Mouse (Mus musculus) forebrain, embryonic 14.5 days (tissue): ENCODE data around the gene Slc26a10. TPM values are rescaled to one million over a fixed set of nuclear protein-coding genes. Genes with fewer than 3 reads are reported as not detected.
A peak's percentile ranks its signal among the peaks of the same experiment; 100 is the strongest.

Source experiments
- ATAC-seq: fragments of 200-750 bp; cut with Nextera tagmentation; 2 replicates; pipeline ENCODE4 v1.8.0; 2017; ENCODE audit warnings: mild to moderate bottlenecking, moderate library complexity
- DNase-seq: peaks from one replicate; pipeline ENCODE4 v3.0.0-alpha.2; 2015; ENCODE audit warnings: low spot score
- H3K27ac ChIP-seq: fragments of 300-500 bp; sonication (generic); 2 replicates; pipeline ENCODE4 v1.5.1; 2014; ENCODE audit warnings: low read depth, mild to moderate bottlenecking, control low read depth, low read length, moderate library complexity
- H3K27me3 ChIP-seq: fragments of 300-500 bp; sonication (generic); replicated peaks from 2 replicates; pipeline ENCODE4 v1.6.1; 2014; ENCODE audit warnings: low read length, control low read depth, mixed read lengths; ENCODE audit not compliant: control insufficient read depth, insufficient read depth
- H3K36me3 ChIP-seq: fragments of 300-500 bp; sonication (generic); 2 replicates; pipeline ENCODE4 v1.6.1; 2014; ENCODE audit warnings: low read length, control low read depth; ENCODE audit not compliant: control insufficient read depth, insufficient read depth
- H3K4me1 ChIP-seq: fragments of 300-500 bp; sonication (generic); 2 replicates; pipeline ENCODE4 v1.6.1; 2014; ENCODE audit warnings: antibody characterized with exemption, low read length, control low read depth; ENCODE audit not compliant: control insufficient read depth, insufficient read depth
- H3K4me2 ChIP-seq: fragments of 300-500 bp; sonication (generic); 2 replicates; pipeline ENCODE4 v1.6.1; 2014; ENCODE audit warnings: mild to moderate bottlenecking, control low read depth, low read length
- H3K4me3 ChIP-seq: fragments of 300-500 bp; sonication (generic); 2 replicates; pipeline ENCODE4 v1.5.1; 2014; ENCODE audit warnings: low read depth, low read length, control low read depth
- H3K9ac ChIP-seq: fragments of 300-500 bp; sonication (generic); 2 replicates; pipeline ENCODE4 v1.6.1; 2014; ENCODE audit warnings: mild to moderate bottlenecking, low read length, control low read depth, moderate library complexity
- H3K9me3 ChIP-seq: fragments of 300-500 bp; sonication (generic); replicated peaks from 2 replicates; pipeline ENCODE4 v1.6.1; 2016; ENCODE audit warnings: low read length, control low read depth, mixed read lengths; ENCODE audit not compliant: control insufficient read depth
- WGBS: fragments of 180-500 bp; shearing (Covaris S2); extraction: QIAGEN DNeasy Blood & Tissue Kit; methylation state at CpG from one replicate; pipeline ENCODE4 v1.1.7; 2014; 5-methylcytosine and 5-hydroxymethylcytosine counted together
- polyA plus RNA-seq: library from polyadenylated mRNA; unstranded; fragments of >200 nt; fragmentation: Nextera tagmentation; extraction: Ambion mirVana; gene quantifications from 2 replicates; pipeline ENCODE4 v1.2.1, GENCODE M21; 2014

Gene Slc26a10
- polyA plus RNA-seq, result 0.69 and 0.95 TPM in 2 replicates

DNA sequence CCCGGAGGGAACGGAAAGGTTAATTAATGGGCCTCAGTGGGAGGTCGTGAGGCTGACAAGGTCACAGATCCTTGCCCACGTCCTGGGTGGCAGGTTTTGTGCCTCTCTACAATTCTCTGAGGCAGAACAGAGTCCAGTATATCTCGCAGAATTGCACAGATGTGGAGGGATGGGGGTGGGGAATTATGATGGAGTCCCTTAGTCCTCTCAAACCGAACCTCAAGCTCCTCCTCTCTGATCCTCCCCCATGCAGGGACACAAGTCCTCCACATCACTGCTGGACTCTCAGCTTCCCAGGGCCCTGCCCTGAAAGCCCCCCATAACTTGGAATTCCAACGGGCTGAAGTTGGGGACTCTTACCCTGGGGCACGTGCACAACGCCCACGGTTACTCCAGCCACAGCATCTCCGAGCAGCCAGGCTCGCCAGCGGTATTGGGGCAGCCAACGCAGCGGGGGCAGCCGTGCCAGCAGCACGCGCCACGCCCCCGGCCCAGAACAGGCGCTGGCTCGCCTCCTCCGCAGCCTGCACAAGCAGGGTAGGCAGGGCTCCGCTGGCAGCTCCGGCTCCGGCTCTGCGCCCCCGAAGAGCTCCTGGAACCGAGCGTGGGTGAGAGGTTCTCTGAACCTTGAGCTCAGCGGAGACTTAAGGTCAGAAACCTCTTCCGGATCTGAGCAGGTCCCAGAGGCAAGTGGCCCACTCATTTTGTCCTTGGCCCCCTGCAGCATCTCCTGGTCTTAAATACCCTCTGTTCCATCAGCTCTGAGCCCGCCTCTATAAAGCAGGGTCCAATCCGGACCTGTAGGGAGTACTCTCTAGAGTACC is at the start of gene Slc26a10:
TSS of gene Slc26a10 (minus strand) at position 775 of the 824 bp plus-strand sequence.
- 1% methylated on average over 34 of the region's 34 CpGs for WGBS
- peak; percentile 43; the same call in 1 of the 2 replicates for ATAC-seq
- Histone ChIP-seq H3K9me3 (no peaks in the 10 kb centered on the region), H3K4me1 (peaks cover 9% of the 10 kb centered on the region), H3K27ac (no peak within 1 kb of the TSS), H3K9ac (no peak within 1 kb of the TSS), H3K4me3 (no peak within 1 kb of the TSS), H3K36me3 (no peaks in the 10 kb centered on the region), H3K27me3 (peaks cover 50% of the 10 kb centered on the region), H3K4me2 (peak within 1 kb of the TSS; percentile 39)
- peak; percentile 53 for DNase-seq

DNA sequence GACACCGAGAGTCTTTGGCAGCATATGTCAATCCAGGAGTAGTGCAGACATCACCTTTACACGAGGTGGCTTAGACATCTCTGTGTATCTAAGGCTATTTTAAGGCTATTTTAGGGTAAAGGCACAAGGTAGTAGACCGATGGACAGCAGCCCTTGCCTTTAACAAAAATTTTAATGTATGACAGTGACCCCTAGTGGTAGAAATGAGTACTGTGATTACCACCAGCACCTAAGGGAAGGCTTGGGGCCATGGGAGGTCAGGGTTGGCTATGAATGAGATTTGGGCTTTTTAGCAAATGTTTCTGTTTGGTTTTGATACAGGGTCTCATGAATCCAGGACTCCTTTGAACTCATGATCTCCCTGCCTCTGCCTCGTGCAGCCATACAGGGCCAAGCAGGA is 48.5 kb upstream of the Slc26a10 start:
- Histone ChIP-seq H3K9ac (no peak overlapping the region), H3K4me1 (no peaks in the 10 kb centered on the region), H3K4me2 (no peak overlapping the region), H3K36me3 (peaks cover 65% of the 10 kb centered on the region), H3K9me3 (no peaks in the 10 kb centered on the region), H3K27ac (no peak overlapping the region), H3K4me3 (no peak overlapping the region), H3K27me3 (no peaks in the 10 kb centered on the region)
- peak; percentile 54; the same call in 1 of the 2 replicates for ATAC-seq
- WGBS, result 24% methylated on average over 4 of the region's 4 CpGs
- DNase-seq, result peak; percentile 79

DNA sequence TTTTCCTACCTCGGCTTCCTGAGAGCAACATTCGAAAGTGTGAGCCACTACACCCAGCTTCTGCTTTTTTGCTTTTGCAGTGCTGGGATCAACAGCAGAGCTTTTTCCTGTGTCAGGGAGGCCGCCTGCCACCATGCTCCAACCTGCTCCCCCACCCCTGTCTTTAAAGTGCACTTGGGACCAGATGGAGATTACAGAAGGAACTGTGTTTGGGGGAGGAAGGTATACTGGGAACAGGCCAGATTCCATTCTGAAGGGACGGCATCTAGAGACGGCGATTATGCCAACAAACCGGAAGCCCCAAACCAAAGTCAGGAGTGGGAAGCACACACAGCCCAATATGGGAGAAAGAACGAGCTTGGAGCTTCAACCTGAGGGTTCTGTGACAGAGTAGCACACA is 46.7 kb upstream of the Slc26a10 start:
- WGBS, result 82% methylated on average over 8 of the region's 8 CpGs
- peaks cover 49% of the 10 kb centered on the region for H3K36me3 ChIP-seq
- H3K9ac ChIP-seq, result no peak overlapping the region
- no peaks in the 10 kb centered on the region for H3K9me3 ChIP-seq
- ATAC-seq, result no peak
- no peak overlapping the region for H3K27ac ChIP-seq
- no peak for DNase-seq
- no peak overlapping the region for H3K4me3 ChIP-seq
- no peaks in the 10 kb centered on the region for H3K4me1 ChIP-seq
- no peaks in the 10 kb centered on the region for H3K27me3 ChIP-seq
- H3K4me2 ChIP-seq, result no peak overlapping the region

DNA sequence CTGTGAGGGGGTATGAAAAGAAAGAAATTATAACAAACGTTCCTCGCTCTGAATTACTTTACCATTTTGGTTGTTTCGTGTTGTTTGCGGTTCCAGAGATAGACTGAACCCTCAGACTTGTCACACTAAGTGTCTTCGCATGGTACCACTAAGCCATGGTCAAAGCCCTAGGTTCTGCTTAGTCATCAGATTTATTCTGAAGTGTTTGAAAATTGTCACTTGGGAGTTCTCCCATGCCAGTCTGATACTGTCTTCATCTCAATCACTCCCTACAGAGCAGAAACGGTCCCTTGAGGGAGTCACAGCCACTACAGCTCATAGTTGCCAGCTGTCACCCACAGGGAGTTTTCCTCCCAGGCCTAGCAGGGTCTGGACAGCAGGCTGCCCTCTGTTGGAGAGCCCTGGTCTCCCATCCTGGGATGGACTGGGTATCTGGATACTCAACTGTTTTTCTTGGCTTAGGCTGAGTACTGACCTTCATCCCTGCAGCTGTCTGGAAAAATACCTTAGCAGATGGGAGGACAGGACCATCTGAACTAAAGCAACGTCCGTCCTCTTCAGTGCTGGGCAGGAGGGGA is 46.0 kb upstream of the Slc26a10 start:
- Histone ChIP-seq H3K4me3 (no peak overlapping the region), H3K27me3 (no peaks in the 10 kb centered on the region), H3K4me2 (no peak overlapping the region), H3K9ac (no peak overlapping the region), H3K27ac (no peak overlapping the region), H3K4me1 (no peaks in the 10 kb centered on the region), H3K36me3 (peaks cover 42% of the 10 kb centered on the region), H3K9me3 (no peaks in the 10 kb centered on the region)
- no peak for ATAC-seq
- WGBS, result 75% methylated on average over 8 of the region's 8 CpGs
- no peak for DNase-seq

DNA sequence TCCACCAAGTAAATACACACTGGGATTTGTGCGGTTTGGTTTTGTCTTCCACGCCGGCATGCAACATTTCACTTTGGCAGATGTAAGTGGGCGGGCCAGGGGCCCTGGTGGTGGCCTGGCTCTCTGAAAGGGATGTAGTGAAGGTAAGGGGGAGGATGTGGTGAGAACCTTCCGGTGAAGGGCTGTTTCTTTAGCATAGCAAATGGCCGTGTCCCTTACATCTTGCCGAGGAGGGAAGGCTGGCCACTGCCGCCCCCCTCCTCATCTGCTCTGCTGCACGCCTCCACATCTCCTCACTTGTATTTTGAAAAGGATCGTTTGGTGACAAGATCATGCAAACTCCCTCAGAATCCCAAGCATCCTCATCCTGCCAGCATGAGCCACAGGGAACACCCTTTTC is 45.3 kb upstream of the Slc26a10 start:
- ATAC-seq, result no peak

DNA sequence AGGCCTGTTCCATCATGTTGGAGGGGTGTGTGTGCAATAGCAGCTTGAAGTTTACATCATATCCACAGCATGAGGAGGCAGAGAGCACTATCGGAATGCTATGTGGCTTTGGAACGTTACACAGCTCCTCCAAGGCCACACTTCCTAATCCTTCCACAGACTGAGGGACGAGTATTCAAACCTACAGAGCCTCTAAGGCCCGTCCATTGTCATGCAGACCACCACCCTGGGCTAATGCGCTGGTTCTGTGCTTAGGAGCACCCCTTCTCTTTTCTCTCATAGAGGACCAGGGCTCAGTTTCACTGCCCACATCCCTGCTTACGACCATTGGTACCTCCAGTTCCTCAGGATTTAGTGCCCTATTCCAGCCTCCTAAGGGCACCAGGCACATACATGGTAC is 44.8 kb upstream of the Slc26a10 start:
- no peak for ATAC-seq
- Histone ChIP-seq H3K4me1 (no peaks in the 10 kb centered on the region), H3K4me2 (no peak overlapping the region), H3K9me3 (no peaks in the 10 kb centered on the region), H3K36me3 (peaks cover 31% of the 10 kb centered on the region), H3K4me3 (no peak overlapping the region), H3K27ac (no peak overlapping the region), H3K27me3 (no peaks in the 10 kb centered on the region), H3K9ac (no peak overlapping the region)
- 28% methylated on average over 6 of the region's 6 CpGs for WGBS
- no peak for DNase-seq

More for the DNA sequence above, 45.3 kb upstream of the Slc26a10 start:
- Histone ChIP-seq H3K4me1 (no peaks in the 10 kb centered on the region), H3K9ac (no peak overlapping the region), H3K9me3 (no peaks in the 10 kb centered on the region), H3K27ac (no peak overlapping the region), H3K4me3 (no peak overlapping the region), H3K36me3 (peaks cover 36% of the 10 kb centered on the region), H3K4me2 (no peak overlapping the region), H3K27me3 (no peaks in the 10 kb centered on the region)
- WGBS, result 33% methylated on average over 10 of the region's 10 CpGs
- no peak for DNase-seq

DNA sequence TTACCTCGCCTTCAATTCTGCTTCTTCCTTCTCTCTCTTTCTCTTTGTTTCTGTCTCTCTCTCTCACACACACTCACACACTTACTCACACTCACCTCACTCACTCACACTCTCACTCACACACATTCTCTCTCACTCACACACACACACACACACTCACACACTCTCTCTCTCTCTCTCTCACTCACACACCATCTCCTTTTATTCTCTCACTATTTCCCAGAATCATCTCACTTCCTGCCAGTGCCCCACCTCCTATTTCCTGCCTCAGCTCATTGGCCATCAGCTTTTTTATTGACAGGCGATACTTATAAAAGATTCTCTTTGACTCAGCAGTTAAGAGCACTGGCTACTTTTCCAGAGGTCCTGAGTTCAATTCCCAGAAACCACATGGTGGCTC is 37.9 kb upstream of the Slc26a10 start:
- H3K4me1 ChIP-seq, result no peaks in the 10 kb centered on the region
- H3K36me3 ChIP-seq, result no peaks in the 10 kb centered on the region
- no peak for DNase-seq
- H3K27ac ChIP-seq, result no peak overlapping the region
- no peak overlapping the region for H3K4me3 ChIP-seq
- 91% methylated on average over 2 of the region's 2 CpGs for WGBS
- no peaks in the 10 kb centered on the region for H3K27me3 ChIP-seq
- no peaks in the 10 kb centered on the region for H3K9me3 ChIP-seq
- H3K9ac ChIP-seq, result no peak overlapping the region
- ATAC-seq, result no peak
- no peak overlapping the region for H3K4me2 ChIP-seq

DNA sequence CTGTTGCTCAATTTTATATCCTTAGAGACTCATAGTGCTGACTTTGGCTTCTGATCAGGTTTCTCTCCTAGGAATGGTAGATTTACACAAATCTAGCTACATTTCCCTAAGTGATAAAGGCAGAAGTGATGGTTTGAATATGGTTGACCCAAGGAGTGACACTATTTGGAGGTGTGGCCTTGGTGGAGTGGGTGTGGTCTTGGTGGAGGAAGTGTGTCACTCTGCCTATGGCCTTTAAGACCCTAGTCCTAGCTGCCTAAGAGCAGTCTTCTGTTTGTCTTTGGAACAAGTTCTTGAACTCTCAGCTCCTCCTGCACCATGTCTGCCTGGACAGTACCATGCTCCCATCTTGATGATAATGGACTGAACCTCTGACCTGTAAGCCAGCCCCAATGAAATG is 36.7 kb upstream of the Slc26a10 start:
- ATAC-seq (no peak), DNase-seq (no peak)
- Histone ChIP-seq H3K9ac (no peak overlapping the region), H3K9me3 (no peaks in the 10 kb centered on the region), H3K4me3 (no peak overlapping the region), H3K36me3 (no peaks in the 10 kb centered on the region), H3K4me2 (no peak overlapping the region), H3K27ac (no peak overlapping the region), H3K27me3 (no peaks in the 10 kb centered on the region), H3K4me1 (no peaks in the 10 kb centered on the region)

DNA sequence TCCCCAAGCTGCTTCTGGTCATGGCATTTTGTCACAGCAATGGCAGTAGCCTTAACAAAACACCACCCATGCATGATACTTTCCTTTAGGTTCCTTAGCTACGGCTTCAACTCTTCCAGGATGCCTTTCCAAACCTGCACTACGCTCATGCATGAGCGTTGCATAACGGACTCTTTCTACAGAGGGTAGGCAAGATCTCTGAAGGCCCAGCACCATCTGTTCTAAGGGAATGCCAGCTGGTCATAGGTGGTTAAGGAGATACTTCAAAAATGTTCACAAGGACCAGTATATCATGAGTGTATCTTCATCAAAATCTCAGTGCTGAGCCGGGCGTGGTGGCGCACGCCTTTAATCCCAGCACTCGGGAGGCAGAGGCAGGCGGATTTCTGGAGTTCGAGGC is 36.0 kb upstream of the Slc26a10 start:
- ATAC-seq, result no peak
- Histone ChIP-seq H3K27me3 (no peaks in the 10 kb centered on the region), H3K4me1 (no peaks in the 10 kb centered on the region), H3K27ac (no peak overlapping the region), H3K4me2 (no peak overlapping the region), H3K36me3 (no peaks in the 10 kb centered on the region), H3K4me3 (no peak overlapping the region), H3K9me3 (no peaks in the 10 kb centered on the region), H3K9ac (no peak overlapping the region)
- 97% methylated on average over 11 of the region's 11 CpGs for WGBS
- DNase-seq, result no peak
